Mouse (Mus musculus) MEL (cell line): ENCODE data around the gene Pusl1.

ENCODE experiments used
- CHD2 ChIP-seq: IDR thresholded peaks from 2 replicates; pipeline ENCODE4 v1.6.1; 2011; ENCODE audit warnings: low read length, improper control_type of control experiment
- CTCF ChIP-seq, 3 experiments: IDR thresholded peaks in 2 of 3; conservative IDR thresholded peaks in 1 of 3; 2 replicates each; pipeline ENCODE4 v1.5.1; 2011 to 2012; ENCODE audit warnings: low read length in 3 of 3, low read depth in 2 of 3, mild to moderate bottlenecking in 2 of 3, improper control_type of control experiment in 1 of 3, inconsistent platforms in 1 of 3, mixed read lengths in 1 of 3, moderate library complexity in 1 of 3; ENCODE audit not compliant: control insufficient read depth in 1 of 3, insufficient read depth in 1 of 3, poor library complexity in 1 of 3, severe bottlenecking in 1 of 3
- GATA1 ChIP-seq: IDR thresholded peaks from 2 replicates; pipeline ENCODE4 v1.6.1; 2011; ENCODE audit warnings: low read depth, low read length, improper control_type of control experiment
- JUND ChIP-seq: IDR thresholded peaks from 2 replicates; pipeline ENCODE4 v1.6.1; 2011; ENCODE audit warnings: low read depth, mild to moderate bottlenecking, improper control_type of control experiment, low read length
- POLR2A ChIP-seq, 2 experiments: IDR thresholded peaks; 2 replicates each; pipeline ENCODE4 v1.6.1; 2011 to 2012; ENCODE audit warnings: low read length in 2 of 2, mild to moderate bottlenecking in 2 of 2, control low read depth in 1 of 2, improper control_type of control experiment in 1 of 2, low read depth in 1 of 2, moderate library complexity in 1 of 2; ENCODE audit not compliant: control insufficient read depth in 1 of 2, insufficient read depth in 1 of 2, poor library complexity in 1 of 2
- USF1 ChIP-seq: IDR thresholded peaks from 2 replicates; pipeline ENCODE4 v1.6.1; 2014; ENCODE audit warnings: low read depth, mild to moderate bottlenecking, inconsistent platforms, low read length, improper control_type of control experiment, moderate library complexity
- ZNF384 ChIP-seq: IDR thresholded peaks from 2 replicates; pipeline ENCODE4 v1.6.1; 2012; ENCODE audit warnings: low read depth, mild to moderate bottlenecking, inconsistent platforms, low read length, improper control_type of control experiment

DNA sequence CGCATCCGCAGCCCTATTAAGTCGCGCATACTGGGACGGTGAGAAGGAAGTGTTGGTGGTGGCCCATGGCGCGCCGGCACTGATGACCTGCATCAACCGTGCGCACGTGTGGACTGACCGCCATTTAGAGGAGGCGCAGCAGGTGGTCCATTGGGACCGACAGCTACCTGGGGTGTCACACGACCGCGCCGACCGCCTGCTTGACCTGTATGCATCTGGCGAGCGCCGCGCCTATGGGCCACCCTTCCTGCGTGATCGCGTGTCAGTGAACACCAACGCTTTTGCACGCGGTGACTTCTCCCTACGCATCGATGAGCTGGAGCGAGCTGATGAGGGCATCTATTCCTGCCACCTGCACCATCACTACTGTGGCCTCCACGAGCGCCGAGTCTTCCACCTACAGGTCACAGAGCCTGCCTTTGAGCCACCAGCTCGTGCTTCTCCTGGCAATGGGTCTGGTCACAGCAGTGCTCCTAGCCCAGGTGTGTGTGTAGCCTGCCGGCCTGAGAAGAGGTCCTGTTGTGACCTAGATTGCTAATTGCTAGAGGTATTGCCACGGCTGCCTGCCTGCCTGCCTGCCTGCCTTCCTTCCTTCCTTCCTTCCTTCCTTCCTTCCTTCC lies 49.8 kb downstream of the Pusl1 start:
- TF ChIP-seq POLR2A (IDR thresholded peaks at IDR 0.05; ENCODE audit: control insufficient read depth in 1 of 2, insufficient read depth in 1 of 2, low read depth in 1 of 2, low read length in 2 of 2, poor library complexity in 1 of 2) (no peak), USF1 (no peak), CTCF (IDR thresholded peaks at IDR 0.05 in 2 of 3, conservative IDR thresholded peaks at IDR 0.05 in 1 of 3; ENCODE audit: control insufficient read depth in 1 of 3, insufficient read depth in 1 of 3, low read depth in 2 of 3, low read length in 3 of 3, poor library complexity in 1 of 3, severe bottlenecking in 1 of 3) (no peak), GATA1 (no peak), CHD2 (no peak), JUND (no peak), ZNF384 (no peak)
